Mouse (Mus musculus): Measurements from ENCODE around the gene Tnfsf15. TPM values are rescaled to one million over a fixed set of nuclear protein-coding genes. Genes with fewer than 3 reads are reported as not detected.

Gene Tnfsf15
- total RNA-seq, 2 experiments from 2014 or later, result 0.21 TPM; not detected in 1

DNA sequence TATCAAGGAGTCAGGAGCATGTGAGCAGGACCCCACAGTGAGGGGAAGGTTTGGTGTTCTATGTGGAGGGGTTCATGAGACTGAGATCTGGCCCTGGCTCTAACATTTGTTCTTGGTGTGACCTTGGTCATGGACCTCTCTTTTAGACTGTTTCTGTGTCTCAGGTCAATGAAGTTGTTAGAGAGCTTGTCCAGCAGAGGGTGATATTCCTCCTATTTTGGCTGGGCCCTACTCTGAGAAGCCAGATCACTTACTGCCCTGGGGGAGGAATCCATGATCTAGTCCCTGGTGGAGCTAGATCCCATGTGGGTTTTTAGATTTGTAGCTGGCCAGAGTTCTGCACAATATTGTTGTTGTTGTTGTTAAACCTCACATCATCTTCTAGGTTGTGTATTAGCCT lies 58.8 kb downstream of the Tnfsf15 start:
- peak; percentile 80 for ATAC-seq (replicated peaks; ENCODE audit: poor library complexity)

DNA sequence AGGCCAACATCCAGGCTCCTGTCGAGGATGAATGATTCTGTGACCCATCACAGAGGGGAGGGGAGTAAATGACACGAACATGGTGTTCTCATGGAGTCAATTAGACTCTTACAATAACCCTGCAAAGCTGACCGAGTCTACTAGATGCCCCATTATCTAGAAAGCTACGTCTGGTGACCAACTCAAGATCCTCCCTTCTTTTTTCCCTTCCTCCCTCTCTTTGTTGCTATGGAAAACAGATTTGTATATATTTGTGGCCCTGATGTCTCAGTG lies 59.7 kb downstream of the Tnfsf15 start:
- no peak for ATAC-seq (replicated peaks; ENCODE audit: poor library complexity)

DNA sequence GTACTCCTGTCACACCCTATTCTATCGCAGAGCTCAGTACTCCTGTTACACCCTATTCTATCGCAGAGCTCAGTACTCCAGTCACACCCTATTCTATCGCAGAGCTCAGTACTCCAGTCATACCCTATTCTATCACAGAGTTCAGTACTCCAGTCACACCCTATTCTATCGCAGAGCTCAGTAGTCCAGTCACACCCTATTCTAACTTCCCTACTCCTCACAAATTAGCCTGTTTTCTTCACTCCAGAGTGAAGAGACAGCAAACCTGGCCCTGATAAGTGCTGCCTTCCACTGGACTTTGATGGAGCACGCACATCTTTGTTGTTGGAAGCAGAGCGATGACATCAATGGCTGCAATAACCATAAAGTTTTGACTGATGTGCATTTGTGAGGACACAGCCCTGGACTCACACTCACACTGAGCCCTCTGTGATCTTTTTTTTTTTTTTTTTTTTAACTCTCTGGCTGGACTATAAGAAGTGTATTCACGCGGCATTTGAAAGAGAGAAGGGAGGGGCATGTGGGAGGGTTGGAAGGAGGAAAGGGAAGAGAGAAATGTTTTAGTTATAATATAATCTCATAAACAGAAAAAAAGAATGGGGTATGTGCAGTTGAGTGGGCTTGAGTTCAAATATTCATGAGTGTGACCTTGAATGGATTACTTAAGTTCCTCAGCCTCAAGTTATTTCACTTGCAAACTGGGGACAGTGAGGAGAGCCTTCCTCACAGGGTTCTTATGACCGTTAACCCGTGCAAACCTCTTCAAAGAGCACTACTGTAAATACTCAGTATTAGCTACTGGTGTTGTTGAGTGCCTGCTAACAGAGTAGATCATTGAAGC lies 60.3 kb downstream of the Tnfsf15 start:
- ATAC-seq (replicated peaks; ENCODE audit: poor library complexity), result no peak

DNA sequence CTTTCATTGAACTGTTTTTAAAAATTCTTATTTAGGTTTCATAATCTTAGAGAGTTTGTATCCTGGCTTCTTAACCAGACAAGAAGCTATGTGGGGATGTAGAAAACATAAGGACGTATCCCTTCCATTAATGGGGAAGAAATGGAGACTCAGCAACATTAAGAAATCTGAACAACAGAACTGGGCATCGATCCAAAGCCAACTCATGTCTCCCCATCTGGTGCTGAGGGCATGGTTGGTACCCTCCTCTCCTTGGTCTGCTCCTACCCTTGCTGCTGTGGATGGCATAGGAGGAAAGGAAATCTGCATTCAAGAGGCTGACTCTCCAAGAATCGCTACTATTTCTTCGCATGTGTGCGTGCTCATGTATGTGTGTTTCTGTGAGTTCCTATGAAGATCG lies 61.2 kb downstream of the Tnfsf15 start:
- no peak for ATAC-seq (replicated peaks; ENCODE audit: poor library complexity)

DNA sequence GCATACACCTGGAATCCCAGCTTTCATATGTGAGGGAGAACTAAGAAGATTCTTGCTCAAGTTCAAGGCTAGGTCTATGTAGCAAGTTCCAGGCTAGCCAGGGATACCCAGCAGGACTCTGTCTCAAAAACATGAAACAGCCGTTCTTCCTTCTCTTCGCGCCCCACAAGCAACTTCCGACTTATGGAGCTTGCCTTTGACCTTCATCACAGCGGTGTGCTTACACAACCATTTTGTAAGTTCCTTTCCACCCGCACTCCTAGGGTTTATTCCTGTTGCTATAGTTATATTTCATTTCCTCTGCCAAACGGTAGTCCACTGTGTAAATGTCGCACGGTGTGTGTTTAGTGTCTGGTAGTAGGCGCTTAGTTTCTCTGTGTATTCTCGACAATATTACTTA lies 61.9 kb downstream of the Tnfsf15 start:
- peak; percentile 91 for ATAC-seq (replicated peaks; ENCODE audit: poor library complexity)

DNA sequence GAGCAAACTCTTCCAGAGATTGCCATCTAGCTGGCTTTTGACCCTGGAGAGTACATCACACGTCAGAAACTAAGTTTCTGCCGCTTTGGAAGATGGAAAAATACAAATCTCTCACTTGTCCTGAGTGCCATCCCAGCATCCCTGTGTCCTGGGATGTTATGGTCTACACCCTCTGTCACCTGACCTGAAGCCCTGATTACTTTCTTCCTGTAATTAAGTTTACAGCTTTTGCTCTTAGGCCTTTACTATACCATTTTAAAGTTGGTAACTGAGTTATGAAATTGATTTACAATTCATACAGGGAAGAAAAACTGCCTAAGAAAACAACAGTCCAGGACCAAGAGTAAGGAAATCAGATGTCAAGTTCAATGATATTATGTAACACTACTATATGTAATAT lies 62.5 kb downstream of the Tnfsf15 start:
- ATAC-seq (replicated peaks; ENCODE audit: poor library complexity), result no peak

DNA sequence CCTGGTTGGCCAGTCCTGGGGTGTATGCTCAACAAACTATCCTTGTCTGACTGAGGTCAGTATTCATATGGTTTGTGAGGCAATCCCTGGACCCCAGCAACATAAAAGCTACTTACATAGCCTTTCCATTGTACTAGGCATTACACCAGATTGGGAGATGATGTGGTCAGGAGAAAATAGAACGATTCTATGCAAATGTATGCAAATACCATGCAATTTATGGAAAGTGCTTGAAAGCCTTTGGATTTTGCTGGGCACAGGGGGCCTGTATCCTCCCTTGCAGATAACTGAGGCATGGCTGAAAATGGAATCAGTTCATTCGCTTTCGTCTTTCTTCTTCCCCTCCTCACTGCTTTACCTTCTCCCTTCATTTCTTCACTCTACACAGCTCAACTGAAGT lies 63.4 kb downstream of the Tnfsf15 start:
- ATAC-seq (replicated peaks; ENCODE audit: poor library complexity), result no peak

Other genes starting within 250 kb of the Tnfsf15 start
- 1.7 and 3.6 TPM in 2 replicates for gene Whrn, start 249.1 kb downstream of the Tnfsf15 start, total RNA-seq (2015)
- gene Whrn, start 249.1 kb downstream of the Tnfsf15 start, total RNA-seq (2017), result 0.37 and 0.41 TPM in 2 replicates
- 102 and 121 TPM in 2 replicates for gene Atp6v1g1, start 200.3 kb downstream of the Tnfsf15 start, total RNA-seq (2015)
- gene Atp6v1g1, start 200.3 kb downstream of the Tnfsf15 start, total RNA-seq (2017), result 80.3 and 82.4 TPM in 2 replicates
- 4.7 and 4.8 TPM in 2 replicates for gene Tmem268, start 186.3 kb downstream of the Tnfsf15 start, total RNA-seq (2015)
- 10.8 and 23.7 TPM in 2 replicates for gene Tmem268, start 186.3 kb downstream of the Tnfsf15 start, total RNA-seq (2017)
- gene Gm11213, start 139.9 kb downstream of the Tnfsf15 start, total RNA-seq (2015), result not detected in 2 replicates
- not detected in 2 replicates for gene Gm11213, start 139.9 kb downstream of the Tnfsf15 start, total RNA-seq (2017)
- gene Tex48, start 122.7 kb downstream of the Tnfsf15 start, total RNA-seq (2015), result not detected in 2 replicates
- not detected in 2 replicates for gene Tex48, start 122.7 kb downstream of the Tnfsf15 start, total RNA-seq (2017)
- not detected in 2 replicates for gene Gm11214, start 81.7 kb downstream of the Tnfsf15 start, total RNA-seq (2015)
- gene Gm11214, start 81.7 kb downstream of the Tnfsf15 start, total RNA-seq (2017), result not detected in 2 replicates
- gene Tnfsf8, start 116.2 kb upstream of the Tnfsf15 start, total RNA-seq (2015), result 0.81 and 1.3 TPM in 2 replicates
- 0.58 and 1.2 TPM in 2 replicates for gene Tnfsf8, start 116.2 kb upstream of the Tnfsf15 start, total RNA-seq (2017)

Data from megakaryocyte progenitor cell, adult 5-6 weeks (primary cell).